Mouse (Mus musculus) midbrain, embryonic 15.5 days (tissue): ENCODE data around the gene Gm12800. TPM values are rescaled to one million over a fixed set of nuclear protein-coding genes. Genes with fewer than 3 reads are reported as not detected.
"Not testable (repeated sequence)": the region's sequence is repeated elsewhere in the genome, so short reads cannot be mapped to it uniquely, and the experiment has no call there.

Experiments
- ATAC-seq: fragments of 200-750 bp; cut with Nextera tagmentation; replicated peaks from 2 replicates; pipeline ENCODE4 v1.8.0; 2017; ENCODE audit warnings: moderate TSS enrichment
- H3K27ac ChIP-seq: fragments of 300-500 bp; sonication (generic); 2 replicates; pipeline ENCODE4 v1.5.1; 2015; ENCODE audit warnings: mild to moderate bottlenecking, inconsistent platforms
- H3K27me3 ChIP-seq: fragments of 300-500 bp; sonication (generic); replicated peaks from 2 replicates; pipeline ENCODE4 v1.6.1; 2015; ENCODE audit warnings: inconsistent platforms
- H3K36me3 ChIP-seq: fragments of 300-500 bp; sonication (generic); replicated peaks from 2 replicates; pipeline ENCODE4 v1.6.1; 2015; ENCODE audit warnings: inconsistent platforms
- H3K4me1 ChIP-seq: fragments of 300-500 bp; sonication (generic); 2 replicates; pipeline ENCODE4 v1.6.1; 2015; ENCODE audit warnings: inconsistent platforms
- H3K4me2 ChIP-seq: fragments of 300-500 bp; sonication (generic); 2 replicates; pipeline ENCODE4 v1.6.1; 2015; ENCODE audit warnings: inconsistent platforms, mild to moderate bottlenecking, moderate library complexity
- H3K4me3 ChIP-seq: fragments of 300-500 bp; sonication (generic); 2 replicates; pipeline ENCODE4 v1.5.1; 2015; ENCODE audit warnings: mild to moderate bottlenecking, inconsistent platforms
- H3K9ac ChIP-seq: fragments of 300-500 bp; sonication (generic); 2 replicates; pipeline ENCODE4 v1.6.1; 2015; ENCODE audit warnings: mild to moderate bottlenecking, inconsistent platforms
- H3K9me3 ChIP-seq: fragments of 300-500 bp; sonication (generic); 2 replicates; pipeline ENCODE4 v1.6.1; 2016; ENCODE audit warnings: inconsistent platforms
- WGBS: fragments of 180-500 bp; shearing (Covaris S2); methylation state at CpG from one replicate; pipeline ENCODE4 v1.1.7; 2015; ENCODE audit warnings: mixed read lengths; 5-methylcytosine and 5-hydroxymethylcytosine counted together
- polyA plus RNA-seq: library from polyadenylated mRNA; unstranded; fragments of >200 nt; fragmentation: Nextera tagmentation; extraction: Ambion mirVana; gene quantifications from 2 replicates; pipeline ENCODE4 v1.2.1, GENCODE M21; 2015

Gm12800 gene
- not detected in 2 replicates for polyA plus RNA-seq

- not testable (repeated sequence) for H3K36me3 ChIP-seq, H3K4me1 ChIP-seq, H3K4me2 ChIP-seq, H3K4me3 ChIP-seq, H3K27ac ChIP-seq, H3K27me3 ChIP-seq, ATAC-seq, H3K9ac ChIP-seq, H3K9me3 ChIP-seq
- 95% methylated on average over 2 of the region's 2 CpGs for WGBS
These were observed at the start of gene Gm12800 for GRCm38 (mm10) chr4:101908821-101909220. Gene Gm12800, plus strand, starts transcription at chr4:101909121.

- Histone ChIP-seq H3K36me3 (no peaks in the 10 kb centered on the region), H3K4me1 (no peaks in the 10 kb centered on the region), H3K27ac (no peak overlapping the region), H3K4me2 (no peak overlapping the region), H3K9ac (no peak overlapping the region), H3K4me3 (no peak overlapping the region), H3K27me3 (no peaks in the 10 kb centered on the region), H3K9me3 (no peaks in the 10 kb centered on the region)
- no peak for ATAC-seq
- 51% methylated on average over 6 of the region's 6 CpGs for WGBS
These were observed 48.0 kb upstream of the Gm12800 start for GRCm38 (mm10) chr4:101860873-101861272.

DNA sequence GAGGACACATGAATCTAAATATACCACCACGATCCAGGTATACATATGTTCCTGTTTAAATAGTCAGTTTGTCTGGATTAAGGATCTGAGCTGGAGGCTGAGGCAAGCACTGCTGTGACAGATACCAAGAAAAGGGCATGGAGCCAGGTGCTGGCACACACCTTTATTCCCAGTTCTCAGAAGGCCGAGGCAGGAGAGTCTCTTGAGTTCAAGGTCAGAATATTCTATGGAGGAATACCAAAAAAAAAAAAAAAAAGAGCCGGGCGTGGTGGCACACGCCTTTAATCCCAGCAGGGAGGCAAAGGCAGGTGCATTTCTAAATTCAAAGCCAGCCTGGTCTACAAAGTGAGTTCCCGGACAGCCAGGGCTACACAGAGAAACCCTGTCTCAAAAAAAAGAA is 46.6 kb upstream of the Gm12800 start:
- H3K9me3 ChIP-seq: no peaks in the 10 kb centered on the region
- no peak overlapping the region for H3K9ac ChIP-seq
- no peak overlapping the region for H3K4me2 ChIP-seq
- H3K4me3 ChIP-seq: no peak overlapping the region
- no peaks in the 10 kb centered on the region for H3K36me3 ChIP-seq
- H3K27ac ChIP-seq: no peak overlapping the region
- WGBS: 92% methylated on average over 6 of the region's 6 CpGs
- H3K4me1 ChIP-seq: no peaks in the 10 kb centered on the region
- no peak for ATAC-seq
- H3K27me3 ChIP-seq: no peaks in the 10 kb centered on the region

DNA sequence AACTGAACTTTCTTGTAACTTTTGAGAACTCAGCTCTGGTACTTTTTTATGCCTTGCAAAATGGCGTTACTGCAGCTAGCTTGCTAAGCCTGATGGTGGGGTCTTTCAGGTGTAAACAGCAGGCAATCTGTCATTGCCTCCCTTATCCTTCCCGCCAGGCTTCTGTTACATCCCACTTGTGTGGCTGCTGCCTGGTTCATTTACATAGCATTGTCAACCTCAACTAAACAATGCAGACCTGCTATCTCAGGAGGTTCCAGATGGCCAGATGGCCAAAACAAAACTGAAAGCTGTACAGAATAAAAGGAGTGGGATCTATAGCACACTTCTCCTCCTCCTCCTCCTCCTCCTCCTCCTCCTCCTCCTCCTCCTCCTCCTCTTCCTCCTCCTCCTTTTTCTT is 36.9 kb upstream of the Gm12800 start:
- H3K9ac ChIP-seq, H3K9me3 ChIP-seq, ATAC-seq, H3K27me3 ChIP-seq, H3K36me3 ChIP-seq, H3K27ac ChIP-seq, H3K4me1 ChIP-seq, H3K4me2 ChIP-seq, H3K4me3 ChIP-seq: not testable (repeated sequence)
- 82% methylated on average over 2 of the region's 2 CpGs for WGBS

- 79% methylated on average over 15 of the region's 15 CpGs for WGBS
- not testable (repeated sequence) for ATAC-seq, H3K4me1 ChIP-seq, H3K36me3 ChIP-seq, H3K27ac ChIP-seq, H3K4me2 ChIP-seq, H3K9me3 ChIP-seq, H3K9ac ChIP-seq, H3K4me3 ChIP-seq, H3K27me3 ChIP-seq
These were observed 33.2 kb upstream of the Gm12800 start for GRCm38 (mm10) chr4:101875687-101876086.

GRCm38 (mm10) chr4:101883641-101884040 is 25.3 kb upstream of the Gm12800 start:
- Histone ChIP-seq H3K27ac (no peak overlapping the region), H3K4me2 (no peak overlapping the region), H3K4me3 (no peak overlapping the region), H3K9ac (no peak overlapping the region), H3K4me1 (no peaks in the 10 kb centered on the region), H3K36me3 (no peaks in the 10 kb centered on the region), H3K9me3 (no peaks in the 10 kb centered on the region), H3K27me3 (no peaks in the 10 kb centered on the region)
- 55% methylated on average over 3 of the region's 3 CpGs for WGBS
- ATAC-seq: no peak

- Histone ChIP-seq H3K27ac (no peak overlapping the region), H3K36me3 (no peaks in the 10 kb centered on the region), H3K4me2 (no peak overlapping the region), H3K27me3 (no peaks in the 10 kb centered on the region), H3K4me1 (no peaks in the 10 kb centered on the region), H3K9ac (no peak overlapping the region), H3K9me3 (no peaks in the 10 kb centered on the region), H3K4me3 (no peak overlapping the region)
- no peak for ATAC-seq
These were observed 19.5 kb upstream of the Gm12800 start for GRCm38 (mm10) chr4:101889377-101889776.

DNA sequence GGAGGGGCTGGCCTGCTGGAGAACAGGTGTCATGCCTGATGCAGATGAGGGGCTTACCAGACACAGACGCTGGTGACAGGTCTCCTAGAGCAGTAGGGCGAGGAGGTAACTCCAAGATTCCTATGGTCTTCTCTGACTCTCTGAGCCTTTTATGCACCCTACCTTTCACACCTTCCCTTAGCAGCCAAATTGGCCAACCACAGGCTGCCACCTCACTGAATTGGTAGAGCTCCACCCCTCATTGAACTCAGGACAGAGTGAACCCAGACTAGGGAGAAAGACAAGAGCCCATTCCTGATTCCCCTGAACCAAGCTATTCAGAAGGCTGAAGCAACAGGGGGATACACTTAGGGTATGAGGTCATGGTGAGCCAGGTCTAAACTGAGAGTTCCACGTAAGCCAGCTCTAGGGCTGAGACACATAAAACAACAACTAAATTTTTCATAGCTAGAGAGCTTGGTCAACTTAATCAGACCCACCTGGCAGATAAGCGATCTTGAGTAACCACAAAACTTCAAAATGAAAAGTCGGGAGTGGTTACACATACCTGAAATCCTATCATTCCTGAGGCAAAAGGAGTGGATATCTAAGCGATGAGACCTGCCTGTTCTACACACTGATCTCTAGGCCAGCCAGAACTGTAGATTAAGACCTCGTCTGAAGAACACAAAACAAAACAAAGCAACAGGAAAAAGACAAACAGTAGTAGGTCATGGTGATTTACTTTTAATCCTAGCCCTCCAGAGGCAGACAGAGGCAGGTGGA is 15.1 kb upstream of the Gm12800 start, which contains the start of gene C130073F10Rik:
Gene C130073F10Rik, minus strand, starts transcription at position 134 of the 765 bp plus-strand sequence.
- Histone ChIP-seq H3K9ac (no peak within 1 kb of the TSS), H3K4me3 (no peak within 1 kb of the TSS), H3K4me1 (no peaks in the 10 kb centered on the region), H3K9me3 (no peaks in the 10 kb centered on the region), H3K27me3 (no peaks in the 10 kb centered on the region), H3K36me3 (no peaks in the 10 kb centered on the region), H3K4me2 (no peak within 1 kb of the TSS), H3K27ac (no peak within 1 kb of the TSS)
- no peak for ATAC-seq
- WGBS: 86% methylated on average over 7 of the region's 7 CpGs

DNA sequence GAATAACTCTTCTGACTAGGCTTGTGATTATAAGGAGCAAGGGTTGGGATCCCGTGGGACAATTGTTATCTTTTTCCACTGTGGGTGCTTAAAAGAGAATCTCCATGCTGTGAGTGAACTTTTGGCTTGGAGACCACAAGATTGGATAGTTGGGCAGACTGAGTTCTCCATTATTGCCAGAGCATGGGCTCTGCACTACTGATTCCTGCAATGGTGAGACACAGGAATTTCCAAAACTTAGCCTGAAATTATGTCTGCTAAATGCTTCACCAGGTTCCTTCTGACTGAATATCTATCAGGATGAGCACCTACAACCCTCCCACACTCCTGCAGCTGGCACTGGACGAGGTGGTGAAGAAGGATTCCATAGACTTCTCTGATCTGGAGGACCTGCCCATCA is 31.2 kb downstream of the Gm12800 start, which contains the start of gene Gm12794:
Gene Gm12794, plus strand, starts transcription at position 301 of the 400 bp plus-strand sequence.
- not testable (repeated sequence) for H3K27ac ChIP-seq, H3K27me3 ChIP-seq, H3K9me3 ChIP-seq, H3K9ac ChIP-seq, H3K36me3 ChIP-seq, H3K4me1 ChIP-seq, ATAC-seq, H3K4me2 ChIP-seq, H3K4me3 ChIP-seq
- 80% methylated on average over 2 of the region's 2 CpGs for WGBS

Other genes starting within 250 kb of the Gm12800 start
- 4.1 and 5.2 TPM in 2 replicates for gene Lepr, start 191.7 kb upstream of the Gm12800 start, polyA plus RNA-seq
- gene B020004J07Rik, start 65.1 kb upstream of the Gm12800 start, polyA plus RNA-seq: not detected in 2 replicates
- not detected in 2 replicates for gene C130073F10Rik, start 15.3 kb upstream of the Gm12800 start, polyA plus RNA-seq
- not detected in 2 replicates for gene Gm12794, start 31.3 kb downstream of the Gm12800 start, polyA plus RNA-seq
- not detected in 2 replicates for gene Gm12790, start 71.9 kb downstream of the Gm12800 start, polyA plus RNA-seq
- gene Gm12789, start 77.5 kb downstream of the Gm12800 start, polyA plus RNA-seq: not detected in 2 replicates
- 50.8 and 54.9 TPM in 2 replicates for gene Pde4b, start 178.4 kb downstream of the Gm12800 start, polyA plus RNA-seq